Comparison of ENCODE assay signal across 8 mouse cellular contexts in the genomic region with DNA sequence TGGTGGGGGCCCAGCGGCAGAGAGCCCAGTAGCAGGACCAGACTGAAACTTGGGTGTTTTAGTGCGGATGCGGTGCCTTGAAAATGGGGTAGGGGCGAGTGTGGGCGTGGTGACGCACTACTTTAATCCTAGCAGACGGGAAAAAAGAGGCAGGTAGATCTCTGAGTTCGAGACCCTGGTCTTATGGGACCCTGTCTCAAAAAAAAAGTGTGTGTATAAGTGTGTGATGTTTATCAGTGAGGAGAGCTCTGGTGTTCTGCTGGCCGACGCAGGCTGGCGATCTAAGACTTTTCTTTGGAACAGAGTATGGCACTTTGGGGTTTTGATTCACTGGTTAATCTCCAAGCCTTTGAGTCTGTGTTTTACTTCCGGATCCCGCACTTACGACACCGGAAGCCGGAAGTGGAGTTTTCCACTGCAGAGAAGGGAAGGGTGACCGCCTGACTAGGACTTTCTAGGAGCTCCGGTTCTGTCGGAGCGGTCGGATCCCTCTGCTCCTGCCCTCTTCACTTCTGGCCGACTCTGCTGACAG. TPM values are rescaled to one million over a fixed set of nuclear protein-coding genes. Genes with fewer than 3 reads are reported as not detected.
A peak's percentile ranks its signal among the peaks of the same experiment; 100 is the strongest.
DNase-seq lines count a peak whose midpoint lies in the region; ATAC-seq lines count a peak whose summit lies in the region.

No protein-coding gene starts in this region.

- H3K27ac ChIP-seq in embryonic facial prominence, embryonic 13.5 days, result peak overlapping the region; percentile 86
- H3K27ac ChIP-seq in limb, embryonic 12.5 days, result peak overlapping the region; percentile 86
- H3K27ac ChIP-seq in midbrain, embryonic 14.5 days (replicated peaks; ENCODE audit: low read depth, low read length), result peak overlapping the region; percentile 81

- 0 out of 2 replicates have a peak, but pooled peaks cover 5% of the 10 kb centered on the region for H3K4me1 ChIP-seq in embryonic facial prominence, embryonic 13.5 days
- no peaks in the 10 kb centered on the region; the same call in 1 of the 2 replicates for H3K4me1 ChIP-seq in limb, embryonic 12.5 days (replicated peaks)
- no peaks in the 10 kb centered on the region for H3K4me1 ChIP-seq in midbrain, embryonic 14.5 days (ENCODE audit: control insufficient read depth, insufficient read depth, low read length)

- no peaks in the 10 kb centered on the region for H3K27me3 ChIP-seq in embryonic facial prominence, embryonic 13.5 days
- H3K27me3 ChIP-seq in limb, embryonic 12.5 days, result no peaks in the 10 kb centered on the region
- no peaks in the 10 kb centered on the region for H3K27me3 ChIP-seq in midbrain, embryonic 14.5 days (ENCODE audit: control insufficient read depth, insufficient read depth, low read length)

- peak overlapping the region; percentile 61 for H3K4me2 ChIP-seq in embryonic facial prominence, embryonic 13.5 days
- H3K4me2 ChIP-seq in limb, embryonic 12.5 days, result peak overlapping the region; percentile 58
- H3K4me2 ChIP-seq in midbrain, embryonic 14.5 days (ENCODE audit: low read length), result peak overlapping the region; percentile 61

- WGBS in embryonic facial prominence, embryonic 13.5 days, result 32% methylated on average over 22 of the region's 22 CpGs
- WGBS in limb, embryonic 12.5 days, result 18% methylated on average over 22 of the region's 22 CpGs
- 24% methylated on average over 22 of the region's 22 CpGs for WGBS in midbrain, embryonic 14.5 days

- peaks cover 8% of the 10 kb centered on the region for H3K36me3 ChIP-seq in embryonic facial prominence, embryonic 13.5 days
- peaks cover 8% of the 10 kb centered on the region; the same call in 1 of the 2 replicates for H3K36me3 ChIP-seq in limb, embryonic 12.5 days
- peaks cover 2% of the 10 kb centered on the region; the same call in 1 of the 2 replicates for H3K36me3 ChIP-seq in midbrain, embryonic 14.5 days (ENCODE audit: control insufficient read depth, insufficient read depth, low read length)

- peak overlapping the region; percentile 54 for H3K4me3 ChIP-seq in embryonic facial prominence, embryonic 13.5 days
- peak overlapping the region; percentile 52 for H3K4me3 ChIP-seq in limb, embryonic 12.5 days (replicated peaks)
- peak overlapping the region; percentile 49 for H3K4me3 ChIP-seq in midbrain, embryonic 14.5 days (replicated peaks; ENCODE audit: low read depth, low read length)

- peak overlapping the region; percentile 67 for H3K9ac ChIP-seq in embryonic facial prominence, embryonic 13.5 days
- peak overlapping the region; percentile 58 for H3K9ac ChIP-seq in limb, embryonic 12.5 days (replicated peaks)
- H3K9ac ChIP-seq in midbrain, embryonic 14.5 days (replicated peaks; ENCODE audit: low read length), result peak overlapping the region; percentile 45

- peak; percentile 76 for DNase-seq in 3134 (ENCODE audit: extremely low read depth, insufficient read length, low spot score)
- DNase-seq in adrenal gland, postnatal 14 days, result peak; percentile 79
- peak; percentile 87 for DNase-seq in heart, adult 8-10 months (ENCODE audit: low spot score)
- DNase-seq in kidney, adult 8-10 months, result peak; percentile 70 to 73
- DNase-seq in midbrain, embryonic 14.5 days, result peak; percentile 87
- peak; percentile 46 to 57 for DNase-seq in spleen, adult 18-20 months

- no peaks in the 10 kb centered on the region for H3K9me3 ChIP-seq in embryonic facial prominence, embryonic 13.5 days
- no peaks in the 10 kb centered on the region for H3K9me3 ChIP-seq in limb, embryonic 12.5 days
- no peaks in the 10 kb centered on the region for H3K9me3 ChIP-seq in midbrain, embryonic 14.5 days (ENCODE audit: control insufficient read depth, low read length)

- peak; percentile 69 for ATAC-seq in embryonic facial prominence, embryonic 13.5 days (ENCODE audit: insufficient number of reproducible peaks, insufficient read depth, low FRiP score, low TSS enrichment, low read depth)
- peak; percentile 65 for ATAC-seq in limb, embryonic 12.5 days (ENCODE audit: insufficient number of reproducible peaks, insufficient read depth, low FRiP score, low TSS enrichment, low read depth)
- ATAC-seq in midbrain, embryonic 14.5 days (ENCODE audit: low FRiP score, low TSS enrichment), result peak; percentile 63

RNA-seq across cellular contexts. Expression of gene G6pdx, which starts 0.4 kb away (rescaled TPM):
- 105 and 114 TPM in 2 replicates for total RNA-seq in adrenal gland, postnatal 14 days (2021)
- polyA plus RNA-seq in embryonic facial prominence, embryonic 13.5 days (2015; fragmentation: Nextera tagmentation; extraction: Ambion mirVana), result 49.1 and 54.5 TPM in 2 replicates
- total RNA-seq in heart, adult 8-10 months (2022), result 1 to 10 TPM; 5.4 to 8.0 (median 5.8) TPM
- polyA plus RNA-seq in limb, embryonic 12.5 days (2016; fragmentation: Nextera tagmentation; extraction: Ambion mirVana), result 44.1 and 46.0 TPM in 2 replicates
- 55.6 and 59.5 TPM in 2 replicates for polyA plus RNA-seq in midbrain, embryonic 14.5 days (2014; fragmentation: Nextera tagmentation; extraction: Ambion mirVana)

RNA-seq across cellular contexts. Expression of gene Ikbkg, which starts 36.3 kb away (rescaled TPM):
- 56.3 and 56.5 TPM in 2 replicates for total RNA-seq in adrenal gland, postnatal 14 days (2021)
- 17.9 and 18.8 TPM in 2 replicates for polyA plus RNA-seq in embryonic facial prominence, embryonic 13.5 days (2015; fragmentation: Nextera tagmentation; extraction: Ambion mirVana)
- 10 to 100 TPM; 46.2 to 56.3 (median 49.5) TPM for total RNA-seq in heart, adult 8-10 months (2022)
- polyA plus RNA-seq in limb, embryonic 12.5 days (2016; fragmentation: Nextera tagmentation; extraction: Ambion mirVana), result 22.1 and 22.3 TPM in 2 replicates
- 17.8 and 23.9 TPM in 2 replicates for polyA plus RNA-seq in midbrain, embryonic 14.5 days (2014; fragmentation: Nextera tagmentation; extraction: Ambion mirVana)

RNA-seq across cellular contexts. Expression of gene Fam3a, which starts 36.3 kb away (rescaled TPM):
- total RNA-seq in adrenal gland, postnatal 14 days (2021), result 26.6 and 29.7 TPM in 2 replicates
- 38.1 and 45.5 TPM in 2 replicates for polyA plus RNA-seq in embryonic facial prominence, embryonic 13.5 days (2015; fragmentation: Nextera tagmentation; extraction: Ambion mirVana)
- 10 to 100 TPM; 14.7 to 20.0 (median 18.1) TPM for total RNA-seq in heart, adult 8-10 months (2022)
- 30.5 and 32.6 TPM in 2 replicates for polyA plus RNA-seq in limb, embryonic 12.5 days (2016; fragmentation: Nextera tagmentation; extraction: Ambion mirVana)
- polyA plus RNA-seq in midbrain, embryonic 14.5 days (2014; fragmentation: Nextera tagmentation; extraction: Ambion mirVana), result 31.0 and 33.0 TPM in 2 replicates

RNA-seq across cellular contexts. Expression of gene Gm6880, which starts 51.8 kb away (rescaled TPM):
- not detected in 2 replicates for total RNA-seq in adrenal gland, postnatal 14 days (2021)
- not detected in 2 replicates for polyA plus RNA-seq in embryonic facial prominence, embryonic 13.5 days (2015; fragmentation: Nextera tagmentation; extraction: Ambion mirVana)
- total RNA-seq in heart, adult 8-10 months (2022), result not detected
- 0.69 and 1.4 TPM in 2 replicates for polyA plus RNA-seq in limb, embryonic 12.5 days (2016; fragmentation: Nextera tagmentation; extraction: Ambion mirVana)
- 0.37 TPM in 1 of 2 replicates, not detected in the other for polyA plus RNA-seq in midbrain, embryonic 14.5 days (2014; fragmentation: Nextera tagmentation; extraction: Ambion mirVana)

RNA-seq across cellular contexts. Expression of gene Slc10a3, which starts 56.2 kb away (rescaled TPM):
- total RNA-seq in adrenal gland, postnatal 14 days (2021), result 18.9 and 21.5 TPM in 2 replicates
- 19.5 and 20.2 TPM in 2 replicates for polyA plus RNA-seq in embryonic facial prominence, embryonic 13.5 days (2015; fragmentation: Nextera tagmentation; extraction: Ambion mirVana)
- 1 to 10 TPM; 4.0 to 6.7 (median 5.8) TPM for total RNA-seq in heart, adult 8-10 months (2022)
- 14.4 and 14.8 TPM in 2 replicates for polyA plus RNA-seq in limb, embryonic 12.5 days (2016; fragmentation: Nextera tagmentation; extraction: Ambion mirVana)
- polyA plus RNA-seq in midbrain, embryonic 14.5 days (2014; fragmentation: Nextera tagmentation; extraction: Ambion mirVana), result 6.4 and 9.4 TPM in 2 replicates

Comparison
In these comparisons a context has a peak if more than half of its experiments do, and no peak if none do; other contexts are left out.
1. Peak in every context shown above with its lines: DNase-seq, ATAC-seq, H3K4me3 ChIP-seq and H3K27ac ChIP-seq.